Mouse (Mus musculus) cerebellum, postnatal 14 days (tissue): ENCODE measurements around the gene Des.

Source experiments
- DNase-seq, 2 experiments: peaks; one replicate each; pipeline ENCODE4 v3.0.0; 2021; ENCODE audit warnings: mixed read lengths in 2 of 2

The Des gene

GRCm38 (mm10) chr1:75347279-75347678 lies 12.8 kb upstream of the Des start:
- no peak for DNase-seq

- no peak for DNase-seq
Measured at GRCm38 (mm10) chr1:75349275-75349674, 10.9 kb upstream of the Des start.

- DNase-seq, result peak; percentile 79 to 85
Measured at GRCm38 (mm10) chr1:75357261-75357660, 2.9 kb upstream of the Des start.

GRCm38 (mm10) chr1:75358009-75358408 lies 2.1 kb upstream of the Des start:
- DNase-seq, result no peak

GRCm38 (mm10) chr1:75359346-75359745 lies 783 bp upstream of the Des start:
- no peak for DNase-seq

- no peak for DNase-seq
Measured at GRCm38 (mm10) chr1:75361123-75361522, 994 bp downstream of the Des start.

GRCm38 (mm10) chr1:75361750-75362149 lies 1.6 kb downstream of the Des start:
- DNase-seq, result no peak

- DNase-seq, result no peak
Measured at GRCm38 (mm10) chr1:75363868-75364267, 3.7 kb downstream of the Des start.

- DNase-seq, result peak; percentile 82
Measured at GRCm38 (mm10) chr1:75365510-75366137, 5.5 kb downstream of the Des start.

GRCm38 (mm10) chr1:75369360-75369983 lies 9.3 kb downstream of the Des start:
- peak; percentile 52 to 62 for DNase-seq

- DNase-seq, result peak; percentile 99
Measured at GRCm38 (mm10) chr1:75369984-75370660, 10.0 kb downstream of the Des start.

GRCm38 (mm10) chr1:75371317-75372095 lies 11.4 kb downstream of the Des start:
- peak; percentile 77 to 84 for DNase-seq

GRCm38 (mm10) chr1:75372450-75372849 lies 12.3 kb downstream of the Des start:
- DNase-seq, result no peak

- DNase-seq, result no peak
Measured at GRCm38 (mm10) chr1:75373276-75373675, 13.1 kb downstream of the Des start.

- no peak for DNase-seq
Measured at GRCm38 (mm10) chr1:75374950-75375936, 15.1 kb downstream of the Des start, which contains the start of gene Speg. Gene Speg (plus strand): TSS chr1:75375297.

- DNase-seq, result peak in 1 of 2 experiments; percentile 23
Measured at GRCm38 (mm10) chr1:75379196-75379595, 19.1 kb downstream of the Des start.

- DNase-seq, result no peak
Measured at GRCm38 (mm10) chr1:75379931-75380330, 19.8 kb downstream of the Des start.

- no peak for DNase-seq
Measured at GRCm38 (mm10) chr1:75380951-75381350, 20.8 kb downstream of the Des start.

- peak; percentile 84 to 85 for DNase-seq
Measured at GRCm38 (mm10) chr1:75381482-75382355, 21.6 kb downstream of the Des start.

GRCm38 (mm10) chr1:75382356-75383071 lies 22.4 kb downstream of the Des start:
- peak in 1 of 2 experiments; percentile 57 for DNase-seq
